Mouse (Mus musculus): ENCODE results near the gene Crygd.

The Crygd gene

GRCm38 (mm10) chr1:65041837-65042236, 21.4 kb downstream of the Crygd start:
- DNase-seq, result no peak

GRCm38 (mm10) chr1:65040806-65041205, 22.4 kb downstream of the Crygd start:
- no peak for DNase-seq

- no peak for DNase-seq
Observed at GRCm38 (mm10) chr1:65039679-65040078, 23.6 kb downstream of the Crygd start.

GRCm38 (mm10) chr1:65037542-65037941, 25.7 kb downstream of the Crygd start:
- no peak for DNase-seq

- DNase-seq, result no peak
Observed at GRCm38 (mm10) chr1:65035513-65035912, 27.7 kb downstream of the Crygd start.

GRCm38 (mm10) chr1:65032641-65033040, 30.6 kb downstream of the Crygd start, which contains the start of gene Akr1cl:
TSS of gene Akr1cl (minus strand) at chr1:65032759.
- no peak for DNase-seq

- no peak for DNase-seq
Observed at GRCm38 (mm10) chr1:65028206-65028605, 35.0 kb downstream of the Crygd start.

GRCm38 (mm10) chr1:65012726-65013125, 50.5 kb downstream of the Crygd start:
- DNase-seq, result no peak

All from cerebellum, adult 9-10 months (tissue).